Mouse (Mus musculus): Measurements from ENCODE around the gene Serpina3g.

The Serpina3g gene

GRCm38 (mm10) chr12:104279056-104279435, 43.0 kb downstream of the Serpina3g start:
- no peak for DNase-seq (ENCODE audit: low spot score in 2 of 2)

GRCm38 (mm10) chr12:104283380-104283779, 47.3 kb downstream of the Serpina3g start:
- no peak for DNase-seq (ENCODE audit: low spot score in 2 of 2)

- no peak for DNase-seq (ENCODE audit: low spot score in 2 of 2)
Observed at GRCm38 (mm10) chr12:104288336-104288735, 52.3 kb downstream of the Serpina3g start.

DNA sequence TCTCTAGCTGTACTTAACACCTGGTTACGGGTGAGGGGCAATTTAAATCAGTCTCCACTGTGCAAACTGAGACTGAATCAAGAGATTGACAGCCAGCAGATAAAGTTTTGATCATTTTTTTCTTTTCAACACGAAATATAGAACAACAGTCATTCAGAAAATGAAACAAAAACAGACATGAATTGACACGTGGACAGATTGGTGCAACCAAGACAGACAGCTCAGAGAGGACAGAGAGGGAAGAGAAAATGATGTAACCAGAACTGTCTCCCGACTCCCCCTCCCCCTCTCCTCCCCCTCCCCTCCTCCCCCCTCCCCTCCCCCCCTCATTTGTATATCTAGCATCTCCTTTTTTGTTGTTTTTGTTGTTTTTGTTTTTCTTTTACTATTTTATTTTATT, 53.8 kb downstream of the Serpina3g start:
- DNase-seq (ENCODE audit: low spot score in 2 of 2): no peak

Measured in frontal cortex, postnatal 10 days (tissue).